Mouse (Mus musculus): ENCODE data around the gene Yif1b.

Yif1b gene

DNA sequence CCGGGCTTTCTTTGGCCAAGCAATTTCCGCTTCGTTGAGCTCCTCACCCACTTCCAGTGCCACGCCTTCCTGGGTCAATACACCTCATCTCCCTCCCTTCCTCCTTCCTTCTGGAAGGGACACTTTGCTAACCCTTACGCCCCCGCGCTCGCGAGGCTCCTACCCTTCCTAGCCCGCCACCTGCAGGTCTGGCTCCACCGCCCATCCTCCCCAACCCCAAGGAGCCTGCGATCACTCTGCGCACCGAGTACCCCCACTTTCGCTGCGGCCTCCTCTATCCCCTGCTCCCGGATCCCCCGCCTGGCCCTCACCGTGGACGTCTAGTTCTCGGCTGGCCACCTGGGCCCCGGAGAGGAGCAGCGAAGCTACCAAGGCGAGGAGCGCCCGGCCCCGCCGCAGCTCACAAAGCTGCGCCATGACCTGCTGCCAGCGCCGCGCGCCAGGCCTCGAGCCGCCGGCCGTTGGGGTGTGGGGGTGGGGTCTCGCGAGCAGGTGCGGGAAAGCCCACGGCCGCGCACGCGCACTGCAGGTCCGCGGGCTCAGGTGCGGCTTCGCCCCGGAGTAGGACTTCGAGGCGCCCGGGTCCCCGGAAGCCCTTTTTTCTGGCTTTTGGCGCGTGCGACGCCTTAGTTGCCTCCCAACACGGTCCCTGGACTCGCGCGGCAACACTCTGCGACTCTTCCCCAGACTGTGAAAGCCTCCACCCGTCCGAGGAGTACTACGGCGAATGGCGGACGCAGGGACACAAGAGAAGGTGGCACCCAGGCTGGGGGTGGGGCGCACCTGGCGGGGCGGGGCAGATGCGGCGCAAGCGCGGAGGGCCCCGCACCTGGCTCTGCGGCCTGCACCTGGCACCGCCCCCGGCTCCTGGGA, 43.3 kb downstream of the Yif1b start, which contains the start of gene Spint2:
TSS of gene Spint2 (minus strand) at position 712 of the 873 bp plus-strand sequence.
- DNase-seq: peak; percentile 86

- DNase-seq: no peak
These were observed 44.0 kb downstream of the Yif1b start for GRCm38 (mm10) chr7:29282074-29282554.

DNA sequence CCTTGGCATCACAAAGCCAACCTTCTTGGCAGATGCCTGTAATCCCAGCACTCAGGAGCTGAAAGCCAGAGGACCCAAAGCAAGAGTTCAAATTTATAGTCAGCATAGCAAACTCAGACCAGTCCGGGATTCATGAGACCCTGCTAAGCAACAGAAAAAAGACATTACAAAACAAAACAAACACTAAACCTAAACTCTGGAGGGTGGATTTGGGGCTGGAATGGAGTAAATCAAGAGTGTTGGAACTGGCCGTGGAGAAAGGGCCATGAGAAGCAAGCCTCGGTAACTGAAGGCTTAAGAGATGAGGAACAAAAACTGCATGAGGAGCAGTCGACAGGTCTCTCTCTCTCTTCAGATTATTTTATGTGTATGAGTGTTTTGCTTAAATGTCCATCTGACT, 45.7 kb downstream of the Yif1b start:
- DNase-seq: no peak

DNA sequence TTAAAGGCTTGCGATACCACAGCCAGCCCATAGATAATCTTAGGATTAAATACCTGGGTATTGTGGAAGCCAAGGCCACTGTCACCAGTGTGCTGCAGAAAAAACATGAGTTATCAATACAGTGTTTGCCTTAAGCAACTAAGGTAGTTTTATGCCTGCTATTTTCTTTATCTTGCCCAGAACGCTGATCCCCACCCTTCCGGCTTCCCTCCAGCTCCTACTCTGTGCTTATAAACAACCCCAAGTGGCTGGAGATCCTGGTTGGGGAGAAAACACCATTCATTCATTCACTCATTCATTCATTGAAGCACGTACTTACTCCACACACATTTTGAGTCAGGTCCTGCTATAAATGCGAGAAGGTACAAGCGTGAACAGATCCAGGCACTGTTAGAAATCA, 46.4 kb downstream of the Yif1b start:
- no peak for DNase-seq

- DNase-seq: no peak
These were observed 49.4 kb downstream of the Yif1b start for GRCm38 (mm10) chr7:29287481-29287880.

GRCm38 (mm10) chr7:29288079-29288478, 50.0 kb downstream of the Yif1b start:
- no peak for DNase-seq

DNA sequence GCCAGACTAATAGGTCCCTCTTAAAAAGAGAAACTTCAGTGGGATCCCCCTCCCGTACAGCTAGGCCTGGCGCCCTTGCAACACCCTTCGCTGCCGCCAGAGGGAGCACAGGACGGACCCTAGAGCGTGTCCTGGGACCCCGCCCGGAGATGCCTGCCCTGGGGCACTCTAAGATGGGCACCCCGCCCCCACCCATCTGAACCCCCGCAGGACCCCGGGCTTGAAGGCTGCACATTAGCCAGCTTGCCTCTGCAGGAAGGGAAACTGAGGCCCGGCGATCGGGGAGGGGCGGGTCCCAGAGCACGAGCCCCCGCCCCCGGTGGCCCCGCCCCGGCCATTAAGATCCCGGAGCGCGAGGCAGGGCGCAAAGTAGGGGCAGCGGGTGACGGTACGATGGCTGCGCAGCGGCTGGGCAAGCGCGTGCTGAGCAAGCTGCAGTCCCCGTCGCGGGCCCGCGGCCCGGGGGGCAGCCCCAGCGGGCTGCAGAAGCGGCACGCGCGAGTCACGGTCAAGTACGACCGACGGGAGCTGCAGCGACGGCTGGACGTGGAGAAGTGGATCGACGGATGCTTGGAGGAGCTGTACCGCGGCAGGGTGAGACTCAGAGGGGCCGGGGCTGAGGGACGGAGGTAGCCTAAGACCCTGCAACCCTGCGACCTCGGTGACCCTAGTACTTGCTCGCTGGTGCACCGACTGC, 51.0 kb downstream of the Yif1b start, which contains the start of gene Ppp1r14a:
TSS of gene Ppp1r14a (plus strand) at position 367 of the 697 bp plus-strand sequence.
- peak; percentile 89 for DNase-seq

GRCm38 (mm10) chr7:29289856-29290255, 51.7 kb downstream of the Yif1b start:
- DNase-seq: no peak

GRCm38 (mm10) chr7:29290691-29291485, 52.8 kb downstream of the Yif1b start:
- DNase-seq: no peak

DNA sequence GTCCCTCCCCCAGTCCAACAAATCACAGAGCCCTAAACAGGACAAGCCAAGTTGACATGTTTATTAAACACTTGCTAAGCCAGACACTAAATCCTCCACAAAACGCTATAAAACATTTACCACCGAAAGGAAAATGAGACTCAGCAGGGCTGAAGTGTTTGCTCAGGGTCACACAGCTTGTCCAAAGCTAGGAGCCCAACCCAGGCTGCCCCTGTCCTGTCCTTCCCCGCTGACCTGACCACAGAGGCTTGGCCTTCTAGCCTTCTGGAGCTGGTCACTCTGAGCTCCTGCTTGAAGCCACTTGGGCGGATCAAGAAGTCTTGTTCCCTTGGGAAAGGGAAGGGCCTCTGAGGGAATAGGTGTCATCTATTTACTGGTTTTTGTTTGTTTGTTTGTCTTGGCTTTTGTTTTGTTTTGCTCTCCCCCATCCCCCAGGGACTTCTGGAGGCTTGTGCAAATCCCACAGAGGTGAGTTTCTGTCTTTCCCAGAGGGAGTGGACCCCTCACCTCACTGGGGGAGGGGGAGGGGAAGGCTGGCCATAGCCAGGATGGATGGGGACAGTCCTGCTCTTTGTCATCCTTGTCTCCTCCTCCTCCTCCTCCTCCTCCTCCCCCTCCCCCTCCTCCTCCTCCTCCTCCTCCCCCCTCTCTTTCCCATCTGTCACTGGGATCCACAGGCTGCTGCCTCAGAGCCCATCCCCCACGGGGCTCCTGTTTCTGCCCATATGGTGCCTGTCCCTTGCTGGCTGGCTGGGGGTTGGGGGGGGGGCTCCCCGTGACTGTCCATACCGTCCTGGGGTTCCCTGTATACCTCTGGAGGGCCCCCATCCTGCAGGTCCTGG, 53.7 kb downstream of the Yif1b start:
- no peak for DNase-seq

DNA sequence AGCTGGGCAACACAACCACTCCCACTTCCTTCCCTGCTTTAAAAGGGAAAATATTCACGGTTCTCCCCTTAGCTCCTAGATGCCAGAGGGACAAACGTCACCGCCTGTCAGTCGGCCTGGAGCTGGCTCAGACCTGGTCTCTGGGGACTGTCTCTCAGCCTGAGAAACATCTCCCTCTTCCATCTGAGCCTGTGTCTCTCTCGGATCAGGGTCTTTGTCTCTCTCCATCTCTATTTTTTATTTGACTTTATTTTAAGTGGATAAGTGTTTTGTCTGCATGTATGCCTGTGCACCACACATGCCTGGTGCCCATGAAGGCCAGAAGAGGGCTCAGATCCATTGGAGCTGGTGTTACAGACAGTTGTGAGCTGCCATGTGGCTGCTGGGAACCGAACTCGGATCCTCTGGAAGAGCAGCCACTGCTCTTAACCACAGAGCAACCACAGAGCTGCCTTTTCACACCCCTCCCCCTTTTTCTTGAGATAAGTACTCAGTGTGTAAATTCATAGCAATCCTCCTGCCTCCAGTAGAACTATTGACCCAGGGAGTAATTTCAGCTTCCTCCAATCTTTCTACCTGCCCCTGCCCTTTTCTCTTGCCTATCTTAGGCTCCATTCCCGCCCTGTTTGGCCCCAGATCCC, 54.4 kb downstream of the Yif1b start:
- no peak for DNase-seq

GRCm38 (mm10) chr7:29293131-29294065, 55.3 kb downstream of the Yif1b start:
- DNase-seq: no peak

DNA sequence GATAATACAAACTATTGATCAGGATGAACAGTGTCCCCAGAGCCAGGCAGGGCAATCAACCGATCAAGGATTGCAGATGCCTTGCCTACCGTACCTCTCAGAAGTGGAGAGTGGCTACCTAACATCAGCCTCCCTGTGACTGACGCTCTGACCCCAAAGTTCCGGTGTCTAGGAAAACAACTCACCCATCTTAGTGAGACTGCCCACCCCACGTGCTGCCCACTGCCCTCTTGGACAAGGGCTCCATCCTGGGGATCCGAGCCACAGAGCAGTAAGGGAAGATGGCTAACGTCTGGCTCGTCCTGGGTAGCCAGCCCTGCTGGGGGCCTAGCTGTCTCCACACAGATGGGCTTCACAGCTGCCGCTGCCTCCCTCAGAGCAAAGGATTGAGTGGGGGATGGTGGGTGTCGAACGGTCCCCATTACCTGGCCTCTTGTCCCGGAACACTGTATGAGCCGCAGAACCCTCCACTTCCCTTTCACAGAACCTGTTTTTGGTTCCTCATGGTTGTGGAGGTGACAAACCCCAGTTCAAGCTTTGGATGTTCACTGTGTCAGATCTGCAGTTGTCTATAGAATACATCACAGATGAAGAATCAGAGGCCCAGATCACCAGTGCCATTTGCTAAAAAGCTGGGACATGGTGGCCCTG, 56.1 kb downstream of the Yif1b start:
- no peak for DNase-seq

- no peak for DNase-seq
These were observed 57.9 kb downstream of the Yif1b start for GRCm38 (mm10) chr7:29295861-29296647.

DNA sequence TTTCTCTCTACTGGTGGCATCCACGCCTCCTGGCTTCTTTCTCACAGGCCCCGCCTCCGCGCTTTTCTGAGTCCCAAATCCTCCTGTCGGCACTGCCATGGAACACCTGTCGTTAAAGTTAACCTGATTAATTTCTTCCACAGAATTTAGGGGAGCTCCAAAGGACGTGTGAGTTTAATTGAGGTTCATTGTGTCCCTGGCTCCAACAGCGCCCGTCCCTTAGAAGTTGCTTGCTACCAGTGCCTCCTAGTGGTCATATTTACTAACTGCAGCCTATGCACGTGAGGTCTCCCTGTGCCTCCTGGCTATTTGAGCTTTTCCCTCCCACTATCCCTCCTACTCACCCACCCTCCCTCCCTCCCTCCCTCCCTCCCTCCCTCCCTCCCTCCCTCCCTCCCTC, 58.9 kb downstream of the Yif1b start:
- DNase-seq: peak; percentile 77
